Mouse (Mus musculus) limb, embryonic 14.5 days (tissue): ENCODE measurements around the gene Dars. TPM values are rescaled to one million over a fixed set of nuclear protein-coding genes. Genes with fewer than 3 reads are reported as not detected.

ENCODE experiments used
- ATAC-seq: fragments of 200-750 bp; cut with Nextera tagmentation; 2 replicates; pipeline ENCODE4 v1.8.0; 2017; ENCODE audit warnings: low read depth, moderate number of reproducible peaks, moderate TSS enrichment; ENCODE audit not compliant: low FRiP score
- DNase-seq: peaks from one replicate; pipeline ENCODE4 v3.0.0-alpha.2; 2015; ENCODE audit warnings: low spot score
- H3K27ac ChIP-seq: fragments of 300-500 bp; sonication (generic); replicated peaks from 2 replicates; pipeline ENCODE4 v1.5.1; 2014; ENCODE audit warnings: low read depth, mild to moderate bottlenecking, low read length, moderate library complexity, mixed read lengths
- H3K27me3 ChIP-seq: fragments of 300-500 bp; sonication (generic); 2 replicates; pipeline ENCODE4 v1.6.1; 2014; ENCODE audit warnings: low read length, mixed read lengths; ENCODE audit not compliant: control insufficient read depth, insufficient read depth
- H3K36me3 ChIP-seq: fragments of 300-500 bp; sonication (generic); 2 replicates; pipeline ENCODE4 v1.6.1; 2014; ENCODE audit warnings: mild to moderate bottlenecking, low read length, moderate library complexity, mixed read lengths; ENCODE audit not compliant: control insufficient read depth, insufficient read depth
- H3K4me1 ChIP-seq: fragments of 300-500 bp; sonication (generic); 2 replicates; pipeline ENCODE4 v1.6.1; 2014; ENCODE audit warnings: antibody characterized with exemption, low read length, mixed read lengths; ENCODE audit not compliant: control insufficient read depth, insufficient read depth
- H3K4me2 ChIP-seq: fragments of 300-500 bp; sonication (generic); replicated peaks from 2 replicates; pipeline ENCODE4 v1.6.1; 2014; ENCODE audit warnings: low read depth, mild to moderate bottlenecking, low read length, moderate library complexity; ENCODE audit not compliant: severe bottlenecking
- H3K4me3 ChIP-seq: fragments of 300-500 bp; sonication (generic); replicated peaks from 2 replicates; pipeline ENCODE4 v1.5.1; 2014; ENCODE audit warnings: low read length
- H3K9ac ChIP-seq: fragments of 300-500 bp; sonication (generic); 2 replicates; pipeline ENCODE4 v1.6.1; 2014; ENCODE audit warnings: mild to moderate bottlenecking, low read depth, low read length, moderate library complexity; ENCODE audit not compliant: severe bottlenecking
- H3K9me3 ChIP-seq: fragments of 300-500 bp; sonication (generic); 2 replicates; pipeline ENCODE4 v1.6.1; 2016; ENCODE audit warnings: low read length; ENCODE audit not compliant: control insufficient read depth
- POLR2A ChIP-seq: fragments of 200-500 bp; IDR thresholded peaks from 2 replicates; pipeline ENCODE4 v1.8.0; 2012; ENCODE audit warnings: inconsistent platforms, mild to moderate bottlenecking, moderate library complexity, borderline replicate concordance; ENCODE audit not compliant: insufficient read depth, insufficient read length; ENCODE audit errors: extremely low read depth
- WGBS: fragments of 180-500 bp; shearing (Covaris S2); extraction: QIAGEN DNeasy Blood & Tissue Kit; methylation state at CpG from one replicate; pipeline ENCODE4 v1.1.7; 2014; 5-methylcytosine and 5-hydroxymethylcytosine counted together
- polyA plus RNA-seq, 2 experiments: library from polyadenylated mRNA; depleted of rRNA in 1 of 2; stranded (reverse) in 1 of 2; unstranded in 1 of 2; fragments of >200 nt; fragmentation: Nextera tagmentation in 1 of 2; extraction: Ambion mirVana in 1 of 2; gene quantifications; 2 replicates each; pipeline versions ENCODE4 v1.2.1 to v1.2.3; 2012 to 2014

Gene Dars
- polyA plus RNA-seq (2012; rRNA removed) = 40.9 and 57.0 TPM in 2 replicates
- polyA plus RNA-seq (2014; fragmentation: Nextera tagmentation; extraction: Ambion mirVana) = 86.9 and 88.7 TPM in 2 replicates

DNA sequence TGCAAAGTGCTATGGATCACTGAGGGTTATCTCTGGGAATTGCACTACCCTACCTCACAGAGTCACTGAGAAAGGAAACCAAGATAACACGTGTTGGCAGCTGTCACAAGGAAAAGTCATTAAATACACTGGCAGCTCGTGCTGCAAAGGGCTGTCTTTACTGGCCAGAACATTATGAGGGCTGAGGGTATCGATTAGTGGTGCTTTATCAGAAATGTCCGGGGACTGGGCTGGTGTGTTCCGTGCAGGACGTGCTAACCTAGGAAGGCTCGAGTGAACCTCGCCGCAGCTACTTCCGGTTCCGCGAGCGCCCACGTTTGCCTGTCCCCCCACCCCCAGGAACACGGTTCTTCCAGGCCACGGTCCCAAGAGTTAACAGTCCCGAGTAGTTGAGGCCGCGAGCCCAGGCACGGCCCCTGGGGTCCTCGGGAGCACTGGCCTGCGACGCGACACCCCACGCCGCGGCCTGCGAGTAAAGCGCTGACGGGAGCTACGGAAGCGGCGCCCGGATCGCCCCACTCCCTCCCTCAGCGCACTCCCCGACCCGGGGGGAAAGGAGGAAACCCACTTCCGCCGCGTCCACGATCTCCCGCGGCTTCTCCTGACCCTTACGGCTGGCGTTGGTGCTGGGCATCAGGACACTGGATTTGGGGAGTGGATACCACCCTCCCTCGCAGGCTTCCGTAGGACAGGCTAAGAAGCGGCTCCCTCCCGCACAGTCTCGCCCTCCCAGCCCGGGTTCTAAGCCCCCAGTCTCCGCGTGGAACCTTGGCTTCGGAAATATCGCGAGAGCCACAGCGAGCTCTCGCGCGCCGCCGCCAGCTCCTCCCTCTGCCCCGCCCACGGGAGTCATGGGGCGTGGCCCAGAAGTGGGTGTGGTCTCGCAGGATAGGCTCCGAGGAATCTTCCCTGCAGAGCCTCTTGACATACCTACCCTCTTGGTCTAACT is at the start of gene Dars:
Gene Dars (minus strand): TSS at position 785 of the 949 bp plus-strand sequence.
- H3K27me3 ChIP-seq = no peaks in the 10 kb centered on the region
- ATAC-seq (peak; percentile 93), DNase-seq (peak; percentile 88)
- H3K9me3 ChIP-seq = no peaks in the 10 kb centered on the region
- no peaks in the 10 kb centered on the region for H3K4me1 ChIP-seq
- H3K4me3 ChIP-seq = peak within 1 kb of the TSS; percentile 85
- peak within 1 kb of the TSS; percentile 55 for H3K4me2 ChIP-seq
- H3K9ac ChIP-seq = peak within 1 kb of the TSS; percentile 93
- under 1% methylated on average over 57 of the region's 68 CpGs for WGBS
- peaks cover 20% of the 10 kb centered on the region for H3K36me3 ChIP-seq
- TF ChIP-seq POLR2A = peak; percentile 82; the same call in 1 of the 2 replicates
- H3K27ac ChIP-seq = peak within 1 kb of the TSS; percentile 91

DNA sequence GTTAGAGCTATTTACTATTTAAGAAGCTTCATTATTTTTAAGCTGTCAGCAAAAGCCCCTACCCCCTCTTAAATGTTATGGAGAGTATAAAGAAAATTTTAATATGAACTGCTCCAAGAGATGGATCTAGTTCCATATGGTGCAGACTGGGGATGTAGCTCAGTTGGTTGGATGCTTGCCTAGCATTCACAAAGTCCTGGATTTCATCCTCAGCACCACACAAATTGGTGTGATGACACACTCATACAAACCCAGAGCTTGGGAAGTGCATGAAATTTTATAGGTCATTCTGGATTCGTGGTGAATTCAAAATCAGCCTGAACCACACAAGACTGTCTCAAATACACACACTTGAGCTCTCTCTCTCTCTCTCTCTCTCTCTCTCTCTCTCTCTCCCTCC is 49.7 kb upstream of the Dars start:
- ATAC-seq (no peak), DNase-seq (peak; percentile 35)
- no peak overlapping the region for H3K4me3 ChIP-seq
- no peak for TF ChIP-seq POLR2A
- WGBS = 54% methylated on average over 1 of the region's 1 CpGs
- no peaks in the 10 kb centered on the region for H3K36me3 ChIP-seq
- H3K4me1 ChIP-seq = peaks cover under 1% of the 10 kb centered on the region; the same call in 1 of the 2 replicates
- no peak overlapping the region for H3K4me2 ChIP-seq
- H3K9ac ChIP-seq = no peak overlapping the region
- H3K9me3 ChIP-seq = no peaks in the 10 kb centered on the region
- H3K27ac ChIP-seq = no peak overlapping the region
- H3K27me3 ChIP-seq = no peaks in the 10 kb centered on the region

DNA sequence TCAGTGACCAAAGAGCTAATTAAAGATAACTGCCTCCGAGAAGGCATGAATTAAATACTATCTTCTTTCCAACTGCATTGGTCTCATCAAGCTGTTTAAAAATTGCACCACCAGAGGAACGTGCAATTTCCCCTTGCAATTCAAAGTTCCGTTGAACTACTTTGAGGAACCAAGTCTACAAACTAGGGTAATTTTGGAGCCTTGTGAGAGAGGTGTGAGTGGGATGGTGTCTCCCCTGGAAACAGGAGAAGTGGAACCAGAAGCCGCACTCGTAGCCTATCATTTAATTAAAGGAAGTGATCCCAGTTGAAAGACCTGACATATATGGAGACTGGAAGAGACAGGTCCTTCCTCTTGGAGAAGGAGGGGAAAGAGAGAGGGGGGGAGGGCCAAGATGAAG is 46.3 kb upstream of the Dars start:
- Histone ChIP-seq H3K27ac (no peak overlapping the region), H3K9ac (no peak overlapping the region), H3K36me3 (no peaks in the 10 kb centered on the region), H3K9me3 (no peaks in the 10 kb centered on the region), H3K27me3 (no peaks in the 10 kb centered on the region), H3K4me2 (no peak overlapping the region), H3K4me3 (no peak overlapping the region), H3K4me1 (no peaks in the 10 kb centered on the region)
- TF ChIP-seq POLR2A = no peak
- DNase-seq (no peak), ATAC-seq (no peak)
- WGBS = 84% methylated on average over 5 of the region's 5 CpGs

DNA sequence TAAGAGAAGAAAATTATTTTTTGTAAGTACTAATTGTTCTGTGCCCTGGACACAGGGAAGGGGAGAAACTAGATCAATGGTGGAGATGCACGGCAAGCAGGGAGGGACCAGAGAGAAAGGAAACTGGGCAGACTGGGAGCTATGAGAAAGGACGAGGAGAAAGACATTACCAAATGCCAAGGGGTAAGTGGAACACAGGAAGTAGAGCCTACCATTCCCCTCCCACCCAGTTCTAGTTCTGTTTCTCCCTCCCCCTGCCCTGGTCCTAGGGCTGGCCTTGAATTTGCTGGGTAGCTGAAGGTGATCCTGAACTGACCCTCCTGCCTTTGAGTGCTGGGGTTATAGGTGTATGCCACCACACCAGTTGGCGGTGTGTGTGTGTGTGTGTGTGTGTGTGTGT is 45.2 kb upstream of the Dars start:
- no peak overlapping the region for H3K9ac ChIP-seq
- no peak for ATAC-seq
- no peak for DNase-seq
- TF ChIP-seq POLR2A = no peak
- no peaks in the 10 kb centered on the region for H3K36me3 ChIP-seq
- no peak overlapping the region for H3K4me3 ChIP-seq
- no peaks in the 10 kb centered on the region for H3K9me3 ChIP-seq
- no peaks in the 10 kb centered on the region for H3K27me3 ChIP-seq
- 69% methylated on average over 3 of the region's 3 CpGs for WGBS
- H3K27ac ChIP-seq = no peak overlapping the region
- H3K4me1 ChIP-seq = no peaks in the 10 kb centered on the region
- no peak overlapping the region for H3K4me2 ChIP-seq

DNA sequence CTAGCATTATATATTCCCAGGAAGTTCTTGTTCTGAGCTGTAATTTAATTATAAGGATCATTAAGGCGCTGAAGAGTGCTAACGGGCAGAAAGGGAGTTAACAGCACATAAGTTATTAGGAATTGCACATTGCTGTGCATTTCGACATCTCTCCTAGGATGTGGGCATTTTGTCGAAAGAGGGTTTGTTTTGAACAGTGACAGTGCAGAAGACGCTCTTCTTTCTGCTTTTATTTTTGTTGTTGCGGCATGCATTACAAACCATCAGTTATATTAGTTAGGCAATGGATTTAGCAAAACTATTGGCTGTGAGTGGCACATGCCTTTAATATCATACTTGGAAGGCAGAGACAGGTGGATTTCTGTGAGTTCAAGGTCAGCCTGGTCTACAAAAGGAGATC is 43.6 kb upstream of the Dars start:
- no peaks in the 10 kb centered on the region for H3K27me3 ChIP-seq
- no peak overlapping the region for H3K9ac ChIP-seq
- 86% methylated on average over 6 of the region's 6 CpGs for WGBS
- H3K27ac ChIP-seq = no peak overlapping the region
- TF ChIP-seq POLR2A = no peak
- H3K36me3 ChIP-seq = no peaks in the 10 kb centered on the region
- ATAC-seq = no peak
- no peak for DNase-seq
- H3K4me2 ChIP-seq = no peak overlapping the region
- H3K4me1 ChIP-seq = 0 out of 2 replicates have a peak, but pooled peaks cover 2% of the 10 kb centered on the region
- no peaks in the 10 kb centered on the region for H3K9me3 ChIP-seq
- H3K4me3 ChIP-seq = no peak overlapping the region
